Mouse (Mus musculus): ENCODE measurements at regions not wholly inside any gene's neighbourhood (a gene's known extent, or its start where the extent isn't known, plus 50 kb on each side); places are given as distances from the start of the nearest gene placed in this dataset.

DNA sequence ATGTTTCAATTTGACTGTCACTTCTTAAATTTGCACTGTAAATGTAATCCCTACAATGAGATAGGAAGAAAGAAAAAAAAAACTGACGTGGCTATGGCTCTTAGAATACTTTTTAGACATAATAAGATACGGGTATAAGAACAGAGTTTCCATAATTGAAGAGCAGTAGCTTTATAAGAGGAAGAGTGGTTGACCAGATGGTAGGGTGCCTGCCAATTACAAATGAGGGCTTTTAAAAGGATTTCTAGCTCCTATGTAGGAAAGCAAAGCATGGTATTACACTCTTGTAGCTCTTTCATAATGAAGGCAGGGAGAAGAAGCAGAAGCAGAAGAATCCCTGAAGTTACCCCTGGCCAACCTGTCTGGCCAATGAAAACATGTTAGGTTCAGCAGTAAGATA lies 239.7 kb upstream of the Car10 start:
- H3K27me3 ChIP-seq (replicated peaks) = no peaks in the 10 kb centered on the region
- no peaks in the 10 kb centered on the region for H3K36me3 ChIP-seq
- no peak overlapping the region for H3K4me2 ChIP-seq (replicated peaks)
- H3K4me3 ChIP-seq (replicated peaks) = no peak overlapping the region
- no peaks in the 10 kb centered on the region for H3K4me1 ChIP-seq (replicated peaks)
- H3K9me3 ChIP-seq = no peaks in the 10 kb centered on the region
- H3K27ac ChIP-seq = no peak overlapping the region
- no peak for ATAC-seq
- 69% methylated on average over 2 of the region's 2 CpGs for WGBS
- H3K9ac ChIP-seq = no peak overlapping the region

- Histone ChIP-seq H3K27ac (no peak overlapping the region), H3K9me3 (no peaks in the 10 kb centered on the region), H3K36me3 (no peaks in the 10 kb centered on the region), H3K4me3 (replicated peaks) (no peak overlapping the region), H3K9ac (no peak overlapping the region), H3K4me1 (replicated peaks) (no peaks in the 10 kb centered on the region), H3K27me3 (replicated peaks) (no peaks in the 10 kb centered on the region), H3K4me2 (replicated peaks) (no peak overlapping the region)
- 52% methylated on average over 8 of the region's 8 CpGs for WGBS
- peak; percentile 71 for ATAC-seq
Observed at GRCm38 (mm10) chr11:92889693-92890454, 208.0 kb upstream of the Car10 start.

DNA sequence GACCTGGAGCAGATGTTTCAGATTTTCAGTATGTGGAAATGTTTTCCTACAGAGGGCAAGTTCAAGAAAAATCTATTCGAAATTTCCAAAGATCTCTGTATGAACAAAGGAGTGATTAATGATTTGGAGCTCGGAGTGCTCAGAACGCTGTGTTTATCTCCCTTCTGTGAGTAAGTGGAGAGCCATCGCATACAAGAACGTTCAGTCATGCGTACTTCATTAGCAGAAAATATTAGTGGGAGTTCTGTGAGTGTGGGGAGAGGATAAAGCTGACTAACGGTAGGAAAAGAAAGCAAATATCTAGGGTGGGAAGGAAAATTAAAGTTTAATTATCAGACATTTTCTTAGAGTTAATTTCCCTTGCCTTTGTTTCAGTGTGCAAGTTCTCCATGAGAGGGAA lies 198.5 kb upstream of the Car10 start:
- Histone ChIP-seq H3K4me1 (replicated peaks) (no peaks in the 10 kb centered on the region), H3K4me2 (replicated peaks) (no peak overlapping the region), H3K27me3 (replicated peaks) (no peaks in the 10 kb centered on the region), H3K27ac (no peak overlapping the region), H3K4me3 (replicated peaks) (no peak overlapping the region), H3K9ac (no peak overlapping the region), H3K9me3 (no peaks in the 10 kb centered on the region), H3K36me3 (no peaks in the 10 kb centered on the region)
- ATAC-seq = no peak
- 37% methylated on average over 7 of the region's 7 CpGs for WGBS

All from intestine, embryonic 15.5 days (tissue).